Mouse (Mus musculus) kidney, postnatal 0 days (tissue): Measurements from ENCODE around the gene Piezo1. TPM values are rescaled to one million over a fixed set of nuclear protein-coding genes. Genes with fewer than 3 reads are reported as not detected.
A peak's percentile ranks its signal among the peaks of the same experiment; 100 is the strongest.

ENCODE experiments used
- ATAC-seq: fragments of 200-750 bp; cut with Nextera tagmentation; replicated peaks from 2 replicates; pipeline ENCODE4 v1.8.0; 2017; ENCODE audit warnings: low read depth, moderate number of reproducible peaks, moderate TSS enrichment, moderate library complexity; ENCODE audit not compliant: low FRiP score
- DNase-seq: peaks from one replicate; pipeline ENCODE4 v3.0.0-alpha.2; 2016; ENCODE audit warnings: low spot score
- H3K27ac ChIP-seq: fragments of 300-500 bp; sonication (generic); 2 replicates; pipeline ENCODE4 v1.5.1; 2014; ENCODE audit warnings: mild to moderate bottlenecking
- H3K27me3 ChIP-seq: fragments of 300-500 bp; sonication (generic); 2 replicates; pipeline ENCODE4 v1.6.1; 2014; ENCODE audit warnings: low read length, mixed read lengths; ENCODE audit not compliant: insufficient read depth
- H3K36me3 ChIP-seq: fragments of 300-500 bp; sonication (generic); 2 replicates; pipeline ENCODE4 v1.6.1; 2014; ENCODE audit warnings: low read length, mixed read lengths; ENCODE audit not compliant: insufficient read depth
- H3K4me1 ChIP-seq: fragments of 300-500 bp; sonication (generic); replicated peaks from 2 replicates; pipeline ENCODE4 v1.6.1; 2014; ENCODE audit warnings: antibody characterized with exemption, low read length, mixed read lengths; ENCODE audit not compliant: insufficient read depth
- H3K4me2 ChIP-seq: fragments of 300-500 bp; sonication (generic); 2 replicates; pipeline ENCODE4 v1.6.1; 2014; ENCODE audit warnings: mild to moderate bottlenecking, low read length, moderate library complexity, mixed read lengths
- H3K4me3 ChIP-seq: fragments of 300-500 bp; sonication (generic); replicated peaks from 2 replicates; pipeline ENCODE4 v1.5.1; 2014; ENCODE audit warnings: low read depth, low read length
- H3K9ac ChIP-seq: fragments of 300-500 bp; sonication (generic); 2 replicates; pipeline ENCODE4 v1.6.1; 2014; ENCODE audit warnings: low read depth, low read length
- H3K9me3 ChIP-seq: fragments of 300-500 bp; sonication (generic); replicated peaks from 2 replicates; pipeline ENCODE4 v1.6.1; 2016; ENCODE audit warnings: low read length, inconsistent platforms, mixed read lengths
- CTCF ChIP-seq: IDR thresholded peaks from 2 replicates; pipeline ENCODE4 v1.5.1; 2016; ENCODE audit warnings: antibody characterized with exemption, low read depth, mild to moderate bottlenecking, moderate library complexity
- WGBS: fragments of 180-500 bp; shearing (Covaris S2); extraction: QIAGEN DNeasy Blood & Tissue Kit; methylation state at CpG from one replicate; pipeline ENCODE4 v1.1.7; 2014; 5-methylcytosine and 5-hydroxymethylcytosine counted together
- polyA plus RNA-seq: library from polyadenylated mRNA; unstranded; fragments of >200 nt; fragmentation: Nextera tagmentation; extraction: Ambion mirVana; gene quantifications from 2 replicates; pipeline ENCODE4 v1.2.1, GENCODE M21; 2015

The Piezo1 gene
- polyA plus RNA-seq, 1 experiment from 2014 or later, result 14.9 TPM

DNA sequence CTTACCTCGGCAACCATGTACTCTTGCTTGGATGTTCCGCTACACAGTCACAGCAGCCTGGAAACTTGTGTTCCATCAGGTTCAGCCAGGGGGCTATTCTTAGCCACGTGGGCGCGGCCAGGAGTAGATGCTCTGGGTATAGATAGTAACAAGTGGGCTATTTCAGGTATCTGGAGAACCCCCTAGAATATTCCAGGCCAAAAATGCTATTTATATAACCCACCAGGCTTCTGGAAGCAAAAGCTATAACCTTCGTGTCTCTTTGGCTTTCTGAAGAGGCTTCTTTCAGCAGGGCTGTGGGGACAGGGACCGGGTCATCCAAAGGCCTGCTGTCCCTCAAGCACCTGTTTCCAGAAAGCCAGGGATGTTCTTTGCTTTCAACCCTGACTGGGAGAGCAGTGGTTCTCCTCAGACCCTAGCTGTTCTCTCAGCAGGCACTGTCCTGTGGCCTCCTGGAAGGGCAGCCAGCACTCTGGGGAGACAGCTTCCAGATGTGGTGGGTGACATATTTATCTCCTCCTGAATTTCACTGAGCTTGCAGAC lies 99.9 kb downstream of the Piezo1 start:
- no peak for TF ChIP-seq CTCF
- Histone ChIP-seq H3K9me3 (no peaks in the 10 kb centered on the region), H3K4me1 (no peaks in the 10 kb centered on the region), H3K27ac (no peak overlapping the region), H3K4me3 (no peak overlapping the region), H3K36me3 (no peaks in the 10 kb centered on the region), H3K9ac (no peak overlapping the region), H3K4me2 (no peak overlapping the region), H3K27me3 (no peaks in the 10 kb centered on the region)
- no peak for DNase-seq
- ATAC-seq, result no peak
- 72% methylated on average over 7 of the region's 7 CpGs for WGBS

GRCm38 (mm10) chr8:122445203-122445602 lies 105.9 kb downstream of the Piezo1 start:
- peak overlapping the region; percentile 96; the same call in 1 of the 2 replicates for H3K4me2 ChIP-seq
- 48% methylated on average over 3 of the region's 3 CpGs for WGBS
- ATAC-seq (no peak), DNase-seq (no peak)
- no peaks in the 10 kb centered on the region for H3K36me3 ChIP-seq
- H3K27me3 ChIP-seq, result no peaks in the 10 kb centered on the region
- TF ChIP-seq CTCF, result peak; percentile 52
- no peaks in the 10 kb centered on the region for H3K9me3 ChIP-seq
- H3K27ac ChIP-seq, result no peak overlapping the region
- no peak overlapping the region for H3K9ac ChIP-seq
- no peak overlapping the region for H3K4me3 ChIP-seq
- H3K4me1 ChIP-seq, result 0 out of 2 replicates have a peak, but pooled peaks cover 7% of the 10 kb centered on the region

DNA sequence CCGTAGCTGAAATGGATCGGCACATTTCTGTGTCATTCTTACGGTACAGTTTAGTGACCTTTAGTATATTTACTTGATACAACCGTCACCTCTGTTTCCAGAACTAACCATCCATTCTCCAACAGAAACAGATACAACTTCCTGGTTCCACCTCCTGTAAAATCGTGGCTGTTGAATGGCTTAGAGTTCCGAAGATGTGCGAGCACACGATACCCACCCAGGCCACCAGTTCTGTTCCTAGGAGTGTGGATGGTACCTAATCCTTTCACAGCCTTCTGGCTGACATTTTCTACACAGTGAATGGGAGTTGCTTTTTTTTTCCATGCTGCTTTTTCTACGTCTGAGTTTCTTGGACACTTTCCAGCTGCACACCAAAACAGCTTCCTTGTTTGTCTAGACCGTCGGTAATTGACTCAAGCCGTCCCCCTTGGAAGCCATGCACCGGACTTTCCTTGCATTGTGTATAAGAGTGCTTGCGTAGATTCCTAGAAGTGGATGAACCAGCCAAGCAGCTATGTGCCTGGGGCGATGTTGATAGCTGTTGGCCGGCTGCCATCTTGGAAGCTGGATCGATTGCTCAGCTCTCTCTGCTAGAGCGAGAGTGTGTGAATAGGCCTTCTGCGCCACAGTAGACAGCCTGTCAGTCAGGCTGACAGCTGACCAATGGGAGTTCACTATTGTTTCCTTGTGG lies 106.9 kb downstream of the Piezo1 start:
- Histone ChIP-seq H3K9me3 (no peaks in the 10 kb centered on the region), H3K4me2 (peak overlapping the region; percentile 96), H3K4me1 (0 out of 2 replicates have a peak, but pooled peaks cover 7% of the 10 kb centered on the region), H3K27me3 (no peaks in the 10 kb centered on the region), H3K4me3 (peak overlapping the region; percentile 53), H3K9ac (peak overlapping the region; percentile 60), H3K36me3 (no peaks in the 10 kb centered on the region), H3K27ac (peak overlapping the region; percentile 92)
- no peak; the same call in 1 of the 2 replicates for ATAC-seq
- no peak for TF ChIP-seq CTCF
- DNase-seq, result peak; percentile 76
- 6% methylated on average over 19 of the region's 19 CpGs for WGBS

DNA sequence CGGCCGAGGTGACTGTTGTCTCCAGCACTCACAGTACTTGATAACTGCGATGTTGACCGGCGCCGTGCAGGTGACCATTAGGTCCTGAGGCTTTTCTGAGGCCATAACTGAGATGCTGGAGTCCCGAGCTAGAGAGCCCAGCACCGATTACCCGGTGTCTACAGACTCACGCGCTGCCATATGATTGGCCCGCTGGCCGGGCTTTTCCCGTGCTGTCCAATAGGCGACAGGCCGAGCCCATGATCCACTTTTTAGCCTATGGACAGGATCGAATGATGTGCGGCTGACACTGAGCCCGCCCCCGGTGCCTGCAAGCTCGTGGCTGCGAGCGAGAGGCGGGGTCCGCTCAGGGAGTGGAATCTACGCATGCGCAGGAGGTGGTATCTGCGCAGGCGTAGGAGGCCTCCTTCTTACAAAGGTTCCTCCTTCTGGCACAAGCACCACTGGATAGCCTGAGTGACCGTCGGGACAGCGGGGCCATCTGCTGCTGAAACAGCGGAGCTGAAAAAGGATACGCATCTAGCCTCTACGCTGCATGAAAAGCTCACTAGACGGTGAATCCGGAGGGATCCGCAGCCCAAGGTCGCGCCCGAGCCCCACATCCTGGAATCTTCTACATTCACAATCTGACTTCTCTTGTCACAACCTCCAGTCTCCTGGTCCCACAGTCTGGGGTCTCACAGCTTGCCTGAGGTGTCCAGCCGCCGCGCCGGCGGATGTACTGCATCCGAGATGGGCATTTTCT lies 107.7 kb downstream of the Piezo1 start, which contains the start of gene Mvd:
Gene Mvd, minus strand, starts transcription at position 161 of the 745 bp plus-strand sequence.
- Histone ChIP-seq H3K36me3 (no peaks in the 10 kb centered on the region), H3K9me3 (no peaks in the 10 kb centered on the region), H3K9ac (peak within 1 kb of the TSS; percentile 73), H3K4me3 (peak within 1 kb of the TSS; percentile 63), H3K27ac (peak within 1 kb of the TSS; percentile 92), H3K4me1 (0 out of 2 replicates have a peak, but pooled peaks cover 7% of the 10 kb centered on the region), H3K27me3 (no peaks in the 10 kb centered on the region), H3K4me2 (peak within 1 kb of the TSS; percentile 96)
- TF ChIP-seq CTCF, result peak; percentile 59
- DNase-seq (peak; percentile 100), ATAC-seq (peak; percentile 97)
- WGBS, result under 1% methylated on average over 47 of the region's 47 CpGs

- peak overlapping the region; percentile 73 for H3K9ac ChIP-seq
- H3K4me3 ChIP-seq, result peak overlapping the region; percentile 63
- H3K27ac ChIP-seq, result peak overlapping the region; percentile 78
- no peaks in the 10 kb centered on the region for H3K36me3 ChIP-seq
- H3K4me2 ChIP-seq, result peak overlapping the region; percentile 96
- TF ChIP-seq CTCF, result no peak
- H3K4me1 ChIP-seq, result 0 out of 2 replicates have a peak, but pooled peaks cover 11% of the 10 kb centered on the region
- no peak for DNase-seq
- ATAC-seq, result peak; percentile 7; the same call in 1 of the 2 replicates
- under 1% methylated on average over 12 of the region's 12 CpGs for WGBS
- H3K27me3 ChIP-seq, result no peaks in the 10 kb centered on the region
- no peaks in the 10 kb centered on the region for H3K9me3 ChIP-seq
Measured at GRCm38 (mm10) chr8:122442781-122443180, 108.3 kb downstream of the Piezo1 start.

DNA sequence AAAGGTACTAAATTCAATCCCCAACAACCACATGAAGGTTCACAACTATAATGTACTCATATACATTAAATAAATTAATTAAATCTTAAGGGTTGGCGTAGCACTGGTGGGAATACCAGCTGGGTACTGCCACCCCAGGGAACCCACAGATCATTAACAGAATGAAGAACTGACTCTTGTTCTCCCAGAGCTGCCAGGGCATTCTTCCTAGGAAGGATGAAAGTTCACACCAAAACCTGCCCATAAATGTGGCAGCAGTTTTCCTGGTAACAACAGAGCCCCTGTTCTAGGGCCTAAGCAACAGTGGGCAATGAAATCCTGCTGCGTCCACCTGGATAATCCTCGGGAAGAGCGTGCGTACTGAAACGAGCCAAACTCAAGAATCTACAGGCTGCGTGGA lies 108.8 kb downstream of the Piezo1 start:
- Histone ChIP-seq H3K27me3 (no peaks in the 10 kb centered on the region), H3K36me3 (no peaks in the 10 kb centered on the region), H3K27ac (peak overlapping the region; percentile 78), H3K4me2 (peak overlapping the region; percentile 96), H3K4me3 (peak overlapping the region; percentile 63), H3K9me3 (no peaks in the 10 kb centered on the region), H3K4me1 (0 out of 2 replicates have a peak, but pooled peaks cover 11% of the 10 kb centered on the region), H3K9ac (peak overlapping the region; percentile 73)
- no peak for DNase-seq
- WGBS, result 17% methylated on average over 7 of the region's 7 CpGs
- no peak for ATAC-seq
- TF ChIP-seq CTCF, result no peak
